Mouse (Mus musculus) heart, embryonic 13.5 days (tissue): ENCODE measurements around the gene Gm9844. TPM values are rescaled to one million over a fixed set of nuclear protein-coding genes. Genes with fewer than 3 reads are reported as not detected.

Experiments
- ATAC-seq: fragments of 200-750 bp; cut with Nextera tagmentation; 2 replicates; pipeline ENCODE4 v1.8.0; 2017; ENCODE audit warnings: moderate TSS enrichment; ENCODE audit not compliant: insufficient number of reproducible peaks, low FRiP score, low TSS enrichment; ENCODE audit errors: extremely low read depth
- H3K27ac ChIP-seq: fragments of 300-500 bp; sonication (generic); replicated peaks from 2 replicates; pipeline ENCODE4 v1.5.1; 2015; ENCODE audit warnings: moderate library complexity, mild to moderate bottlenecking, inconsistent platforms
- H3K27me3 ChIP-seq: fragments of 300-500 bp; sonication (generic); replicated peaks from 2 replicates; pipeline ENCODE4 v1.6.1; 2015; ENCODE audit warnings: mild to moderate bottlenecking, inconsistent platforms
- H3K36me3 ChIP-seq: fragments of 300-500 bp; sonication (generic); 2 replicates; pipeline ENCODE4 v1.6.1; 2015; ENCODE audit warnings: mild to moderate bottlenecking, inconsistent platforms
- H3K4me1 ChIP-seq: fragments of 300-500 bp; sonication (generic); 2 replicates; pipeline ENCODE4 v1.6.1; 2015; ENCODE audit warnings: inconsistent platforms
- H3K4me2 ChIP-seq: fragments of 300-500 bp; sonication (generic); 2 replicates; pipeline ENCODE4 v1.6.1; 2015; ENCODE audit warnings: inconsistent platforms, mild to moderate bottlenecking, moderate library complexity
- H3K4me3 ChIP-seq: fragments of 300-500 bp; sonication (generic); 2 replicates; pipeline ENCODE4 v1.5.1; 2015; ENCODE audit warnings: moderate library complexity, mild to moderate bottlenecking, inconsistent platforms
- H3K9ac ChIP-seq: fragments of 300-500 bp; sonication (generic); 2 replicates; pipeline ENCODE4 v1.6.1; 2015; ENCODE audit warnings: inconsistent platforms, mild to moderate bottlenecking, moderate library complexity
- H3K9me3 ChIP-seq: fragments of 300-500 bp; sonication (generic); 2 replicates; pipeline ENCODE4 v1.6.1; 2016; ENCODE audit warnings: inconsistent platforms
- WGBS: fragments of 180-500 bp; shearing (Covaris S2); methylation state at CpG from one replicate; pipeline ENCODE4 v1.1.7; 2015; ENCODE audit warnings: mixed read lengths; 5-methylcytosine and 5-hydroxymethylcytosine counted together
- polyA plus RNA-seq: library from polyadenylated mRNA; unstranded; fragments of >200 nt; fragmentation: Nextera tagmentation; extraction: Ambion mirVana; gene quantifications from 2 replicates; pipeline ENCODE4 v1.2.1, GENCODE M21; 2015

Gene Gm9844
- polyA plus RNA-seq, 1 experiment from 2014 or later: 10.6 TPM

DNA sequence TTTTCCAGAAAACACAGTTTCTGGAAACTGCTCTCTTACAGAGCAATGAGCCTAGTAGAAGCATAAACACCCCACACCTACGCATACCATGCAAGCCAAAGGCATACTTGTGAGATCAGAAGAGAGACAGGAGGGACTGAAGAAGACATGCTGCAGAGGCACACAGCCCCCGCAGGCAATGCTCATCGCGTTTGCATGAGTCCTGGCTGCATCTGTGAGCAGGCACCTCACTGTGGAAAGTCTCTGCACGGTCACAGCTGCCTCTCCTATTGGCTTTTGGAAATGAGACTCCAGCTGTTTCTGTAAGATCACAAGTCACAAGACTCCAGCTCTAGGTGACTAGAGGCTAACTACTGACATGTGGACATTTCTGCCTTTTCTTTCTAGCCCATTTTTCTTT is 11.9 kb upstream of the Gm9844 start:
- ATAC-seq: no peak
- H3K36me3 ChIP-seq: no peaks in the 10 kb centered on the region
- no peak overlapping the region for H3K4me3 ChIP-seq
- no peaks in the 10 kb centered on the region for H3K27me3 ChIP-seq
- no peaks in the 10 kb centered on the region for H3K9me3 ChIP-seq
- peak overlapping the region; percentile 64 for H3K27ac ChIP-seq
- H3K4me2 ChIP-seq: peak overlapping the region; percentile 40
- H3K4me1 ChIP-seq: peaks cover 13% of the 10 kb centered on the region
- H3K9ac ChIP-seq: peak overlapping the region; percentile 33; the same call in 1 of the 2 replicates
- WGBS: 18% methylated on average over 5 of the region's 5 CpGs

DNA sequence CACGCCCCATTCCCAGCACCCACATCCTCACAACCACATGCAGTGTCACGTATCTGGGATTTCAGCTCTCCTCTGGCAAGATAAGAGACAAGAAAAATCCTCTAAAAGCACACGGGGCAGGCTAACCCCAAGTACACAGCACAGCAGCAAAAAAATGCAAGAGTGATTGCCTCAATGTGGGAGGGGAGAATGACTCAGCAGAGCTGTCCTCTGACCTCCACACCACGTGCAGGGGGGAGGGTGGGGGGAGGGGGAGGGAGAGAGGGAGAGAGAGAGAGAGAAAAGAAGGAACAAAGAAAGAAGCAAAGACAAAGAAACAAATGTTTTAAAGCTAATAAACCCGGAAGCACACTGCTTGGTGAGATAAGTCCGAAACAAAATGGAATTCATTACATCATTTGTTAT is 11.1 kb upstream of the Gm9844 start:
- Histone ChIP-seq H3K27ac (peak overlapping the region; percentile 64), H3K27me3 (no peaks in the 10 kb centered on the region), H3K4me1 (peaks cover 13% of the 10 kb centered on the region), H3K9ac (no peak overlapping the region), H3K4me3 (no peak overlapping the region), H3K4me2 (peak overlapping the region; percentile 21; the same call in 1 of the 2 replicates), H3K9me3 (no peaks in the 10 kb centered on the region), H3K36me3 (no peaks in the 10 kb centered on the region)
- WGBS: 27% methylated on average over 6 of the region's 6 CpGs
- ATAC-seq: peak; percentile 57

DNA sequence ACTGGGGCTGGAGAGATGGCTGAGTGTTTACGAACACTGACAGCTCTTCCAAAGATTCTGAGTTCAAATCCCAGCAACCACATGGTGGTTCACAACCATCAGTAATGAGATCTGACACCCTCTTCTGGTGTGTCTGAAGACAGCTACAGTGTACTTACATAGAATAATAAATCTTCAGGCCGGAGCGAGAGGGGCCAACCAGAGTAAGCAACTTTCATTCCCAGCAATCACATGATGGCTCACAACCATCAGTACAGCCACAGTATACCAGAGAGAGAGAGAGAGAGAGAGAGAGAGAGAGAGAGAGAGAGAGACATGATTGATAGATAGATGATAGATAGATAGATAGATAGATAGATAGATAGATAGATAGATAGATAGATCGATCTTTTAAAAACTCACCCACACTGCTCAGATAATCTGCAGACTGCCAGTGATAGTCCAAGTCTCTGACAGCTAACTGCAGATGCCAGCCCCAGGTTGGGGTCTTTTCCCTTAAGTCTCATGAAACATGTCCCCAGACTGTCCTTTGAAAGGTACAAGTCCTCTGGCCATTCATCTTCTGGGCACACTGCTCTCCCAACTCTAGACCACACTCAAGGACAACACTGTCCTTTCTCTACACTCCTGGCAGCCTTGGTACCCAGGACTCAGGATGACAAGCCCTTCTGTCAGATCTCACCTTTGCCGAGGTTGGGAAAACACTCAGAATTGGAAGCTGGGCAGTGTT is 10.3 kb upstream of the Gm9844 start:
- H3K9ac ChIP-seq: no peak overlapping the region
- H3K36me3 ChIP-seq: no peaks in the 10 kb centered on the region
- H3K27me3 ChIP-seq: no peaks in the 10 kb centered on the region
- peak overlapping the region; percentile 3; the same call in 1 of the 2 replicates for H3K4me3 ChIP-seq
- peak overlapping the region; percentile 64 for H3K27ac ChIP-seq
- H3K4me1 ChIP-seq: peaks cover 13% of the 10 kb centered on the region
- 75% methylated on average over 5 of the region's 5 CpGs for WGBS
- no peaks in the 10 kb centered on the region for H3K9me3 ChIP-seq
- no peak for ATAC-seq
- H3K4me2 ChIP-seq: peak overlapping the region; percentile 21

DNA sequence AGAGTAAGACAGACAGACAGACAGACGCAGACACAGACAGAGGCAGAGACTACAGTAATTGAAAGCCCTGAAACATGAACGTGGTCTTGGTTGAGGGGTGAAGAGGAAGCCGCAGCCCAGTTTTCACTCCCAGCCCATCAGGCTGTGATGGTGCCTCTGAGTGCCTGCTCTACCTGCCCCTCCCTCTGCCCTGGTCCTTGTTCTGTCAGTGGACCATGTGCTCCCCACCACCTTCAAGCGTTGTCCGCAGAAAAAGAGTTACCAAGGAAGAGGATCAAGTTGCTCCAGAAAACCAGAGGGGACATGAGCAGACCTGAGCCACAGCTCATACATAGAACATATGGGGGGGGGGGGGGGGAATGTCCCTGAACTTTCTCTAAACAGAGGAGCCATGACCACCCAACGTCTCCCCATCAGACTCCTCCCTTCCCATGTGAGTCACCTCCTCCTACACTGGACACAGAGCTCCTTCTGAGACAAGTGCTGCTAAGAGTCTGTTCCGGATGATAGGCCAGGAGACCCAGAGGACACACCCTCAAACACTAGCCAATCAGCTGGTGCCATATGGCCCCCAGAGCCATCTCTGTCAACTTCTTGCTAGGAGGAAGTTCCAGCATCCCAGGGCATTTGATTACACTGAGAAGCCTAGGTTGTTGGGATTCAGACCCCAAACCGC is 9.3 kb upstream of the Gm9844 start:
- peak; percentile 73 for ATAC-seq
- Histone ChIP-seq H3K9me3 (no peaks in the 10 kb centered on the region), H3K4me2 (peak overlapping the region; percentile 21; the same call in 1 of the 2 replicates), H3K4me3 (peak overlapping the region; percentile 3; the same call in 1 of the 2 replicates), H3K9ac (no peak overlapping the region), H3K27me3 (no peaks in the 10 kb centered on the region), H3K4me1 (peaks cover 13% of the 10 kb centered on the region), H3K27ac (peak overlapping the region; percentile 64), H3K36me3 (no peaks in the 10 kb centered on the region)
- 59% methylated on average over 8 of the region's 8 CpGs for WGBS

DNA sequence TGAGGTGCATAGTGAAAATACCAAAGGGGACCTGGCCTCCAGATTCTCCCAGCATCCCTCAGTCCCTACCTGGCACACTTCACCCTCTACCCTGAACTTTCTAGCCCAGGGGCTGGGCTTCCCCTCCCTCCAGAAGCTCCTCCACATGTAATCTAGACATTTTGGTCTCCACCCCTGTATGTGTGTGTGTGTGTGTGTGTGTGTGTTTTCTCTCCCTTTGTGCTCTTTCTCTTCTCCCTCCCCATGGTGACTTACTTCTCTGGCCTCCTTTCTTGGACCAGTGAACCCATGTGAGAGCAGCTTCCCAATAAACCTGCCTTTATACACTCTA is 8.8 kb upstream of the Gm9844 start:
- Histone ChIP-seq H3K4me3 (no peak overlapping the region), H3K9me3 (no peaks in the 10 kb centered on the region), H3K36me3 (no peaks in the 10 kb centered on the region), H3K27ac (peak overlapping the region; percentile 64), H3K4me2 (no peak overlapping the region), H3K9ac (no peak overlapping the region), H3K27me3 (no peaks in the 10 kb centered on the region), H3K4me1 (peaks cover 13% of the 10 kb centered on the region)
- no peak; the same call in 1 of the 2 replicates for ATAC-seq

DNA sequence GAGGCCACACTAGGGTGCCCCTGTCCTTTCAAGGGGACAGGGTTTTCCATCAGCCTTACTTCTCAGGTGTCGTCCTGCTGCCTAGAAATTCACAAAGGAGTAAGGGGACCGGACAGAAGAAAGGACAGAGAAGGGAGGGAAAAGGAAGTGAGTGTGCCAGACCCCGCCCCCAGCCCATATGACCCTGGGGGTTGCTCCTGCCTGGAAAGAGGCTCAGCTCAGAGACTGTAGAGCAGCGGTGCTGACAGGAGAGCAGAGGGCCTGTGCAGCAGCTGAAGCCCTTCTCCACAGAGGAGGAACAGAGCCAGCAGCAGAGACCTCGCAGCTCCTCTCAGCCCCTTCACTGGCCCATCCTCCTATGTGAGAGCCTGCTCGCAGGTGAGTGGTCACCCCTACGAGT is 8.3 kb upstream of the Gm9844 start:
- Histone ChIP-seq H3K9me3 (no peaks in the 10 kb centered on the region), H3K4me3 (no peak overlapping the region), H3K27me3 (no peaks in the 10 kb centered on the region), H3K4me2 (0 out of 2 replicates have a peak overlapping the region, but pooled peaks have one; percentile 1), H3K4me1 (peaks cover 13% of the 10 kb centered on the region), H3K27ac (peak overlapping the region; percentile 64), H3K36me3 (no peaks in the 10 kb centered on the region), H3K9ac (no peak overlapping the region)
- 38% methylated on average over 7 of the region's 7 CpGs for WGBS
- ATAC-seq: no peak

DNA sequence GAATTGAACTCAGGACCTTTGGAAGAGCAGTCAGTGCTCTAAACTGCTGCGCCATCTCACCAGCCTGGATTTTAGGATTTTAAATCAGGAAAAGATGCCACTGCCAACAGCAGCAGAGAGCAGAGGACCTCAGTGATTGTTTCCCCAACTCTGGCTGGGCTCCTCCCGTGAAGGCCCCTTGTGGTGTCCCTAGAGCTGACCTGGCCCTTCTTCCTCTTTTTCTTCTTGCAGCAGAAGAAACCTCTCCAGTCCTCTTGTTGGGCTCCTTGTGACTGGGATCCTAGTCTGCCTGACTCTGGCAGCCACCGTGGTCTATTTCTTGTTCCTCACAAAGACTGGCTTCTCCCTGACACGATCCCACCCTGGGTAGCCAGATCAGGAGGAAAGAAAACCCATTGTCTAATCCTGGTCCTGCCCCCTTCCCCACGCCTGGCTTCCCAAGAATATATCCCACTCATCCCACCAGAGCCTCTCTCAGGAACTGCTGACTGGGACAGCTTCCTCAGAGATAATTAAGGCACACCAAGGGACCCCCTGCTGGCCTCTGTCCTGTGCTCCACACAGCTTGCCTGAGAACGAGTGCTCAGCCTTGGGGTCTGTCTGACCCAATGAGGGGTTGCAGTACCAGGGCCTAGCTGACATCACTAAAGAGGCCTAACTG is 5.4 kb upstream of the Gm9844 start:
- no peak for ATAC-seq
- H3K4me3 ChIP-seq: no peak overlapping the region

DNA sequence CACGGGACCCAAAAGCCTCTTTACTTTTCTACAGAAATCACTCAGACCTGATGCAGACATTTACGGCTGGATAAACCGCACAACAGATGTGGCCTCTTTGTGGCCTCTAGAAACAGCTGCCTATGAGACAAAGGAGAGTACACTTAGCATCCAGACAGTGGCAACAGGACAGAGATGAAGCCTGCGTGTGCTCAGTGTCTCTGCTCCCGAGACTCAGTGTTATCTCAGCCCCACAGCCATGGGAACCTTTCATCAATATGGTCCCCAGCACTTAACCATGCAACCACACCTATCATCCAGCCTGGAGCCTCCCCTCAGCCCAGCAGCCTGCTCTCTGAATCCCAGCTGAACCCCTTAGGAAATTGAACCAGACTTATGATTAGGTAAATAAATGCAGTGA is 2.8 kb upstream of the Gm9844 start:
- Histone ChIP-seq H3K27me3 (peaks cover 3% of the 10 kb centered on the region; the same call in 1 of the 2 replicates), H3K27ac (no peak overlapping the region), H3K4me2 (no peak overlapping the region), H3K9me3 (no peaks in the 10 kb centered on the region), H3K9ac (no peak overlapping the region), H3K36me3 (no peaks in the 10 kb centered on the region), H3K4me3 (no peak overlapping the region), H3K4me1 (no peaks in the 10 kb centered on the region)
- ATAC-seq: 0 out of 2 replicates have a peak, but pooled peaks have one; percentile 51
- WGBS: 60% methylated on average over 5 of the region's 5 CpGs

More for the DNA sequence above, 5.4 kb upstream of the Gm9844 start:
- Histone ChIP-seq H3K27ac (no peak overlapping the region), H3K27me3 (no peaks in the 10 kb centered on the region), H3K9me3 (no peaks in the 10 kb centered on the region), H3K9ac (no peak overlapping the region), H3K36me3 (no peaks in the 10 kb centered on the region), H3K4me1 (peaks cover 8% of the 10 kb centered on the region), H3K4me2 (no peak overlapping the region)
- 47% methylated on average over 6 of the region's 6 CpGs for WGBS

DNA sequence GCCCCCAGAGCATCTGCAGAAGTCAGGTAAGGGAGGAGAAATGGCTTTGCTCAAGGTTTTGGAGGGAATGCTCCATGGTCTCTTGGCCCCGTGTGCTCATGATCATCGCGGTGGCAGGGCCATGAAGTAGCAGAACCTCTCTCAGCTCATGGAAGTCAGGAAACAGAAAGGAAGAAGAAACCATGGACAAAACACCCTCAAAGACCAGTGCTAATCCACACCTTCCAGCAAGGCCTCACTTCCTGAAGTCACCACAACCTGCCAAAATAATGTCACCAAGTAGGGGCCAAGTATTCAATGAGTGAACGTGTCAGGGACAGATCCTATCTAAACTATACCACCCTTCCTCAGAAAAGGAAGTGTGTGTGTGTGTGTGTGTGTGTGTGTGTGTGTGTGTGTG is 840 bp downstream of the Gm9844 start:
- H3K27me3 ChIP-seq: peaks cover 25% of the 10 kb centered on the region
- WGBS: 72% methylated on average over 4 of the region's 4 CpGs

DNA sequence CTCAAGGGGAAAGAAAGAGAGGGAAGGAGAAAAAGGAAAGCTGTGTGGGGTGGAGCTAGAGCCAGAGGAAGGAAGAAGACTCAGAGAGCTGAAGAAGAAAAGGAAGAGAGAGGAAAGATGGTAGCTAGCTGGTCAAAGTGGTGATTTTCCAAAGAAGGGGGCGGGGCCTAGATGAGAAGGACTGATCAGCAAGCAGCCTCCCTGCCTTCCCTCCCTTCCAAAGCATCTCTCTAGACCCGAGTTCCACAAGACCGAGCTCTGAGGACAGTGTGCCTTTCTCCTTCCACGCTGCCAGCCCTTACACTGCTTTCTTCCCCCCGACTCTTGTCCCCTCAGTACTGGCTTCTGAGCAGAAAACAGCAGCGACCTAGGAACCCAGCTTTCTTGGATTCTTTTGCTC is 2.1 kb downstream of the Gm9844 start:
- no peak overlapping the region for H3K27ac ChIP-seq
- no peak overlapping the region for H3K9ac ChIP-seq
- peaks cover 36% of the 10 kb centered on the region for H3K27me3 ChIP-seq
- no peaks in the 10 kb centered on the region for H3K4me1 ChIP-seq
- WGBS: 34% methylated on average over 6 of the region's 6 CpGs
- H3K9me3 ChIP-seq: no peaks in the 10 kb centered on the region
- H3K4me2 ChIP-seq: no peak overlapping the region
- ATAC-seq: no peak
- no peaks in the 10 kb centered on the region for H3K36me3 ChIP-seq
- H3K4me3 ChIP-seq: no peak overlapping the region

More for the DNA sequence above, 840 bp downstream of the Gm9844 start:
- no peak overlapping the region for H3K4me2 ChIP-seq
- no peaks in the 10 kb centered on the region for H3K4me1 ChIP-seq
- H3K9ac ChIP-seq: no peak overlapping the region
- no peak for ATAC-seq
- H3K9me3 ChIP-seq: no peaks in the 10 kb centered on the region
- no peak overlapping the region for H3K27ac ChIP-seq
- no peak overlapping the region for H3K4me3 ChIP-seq
- H3K36me3 ChIP-seq: no peaks in the 10 kb centered on the region

DNA sequence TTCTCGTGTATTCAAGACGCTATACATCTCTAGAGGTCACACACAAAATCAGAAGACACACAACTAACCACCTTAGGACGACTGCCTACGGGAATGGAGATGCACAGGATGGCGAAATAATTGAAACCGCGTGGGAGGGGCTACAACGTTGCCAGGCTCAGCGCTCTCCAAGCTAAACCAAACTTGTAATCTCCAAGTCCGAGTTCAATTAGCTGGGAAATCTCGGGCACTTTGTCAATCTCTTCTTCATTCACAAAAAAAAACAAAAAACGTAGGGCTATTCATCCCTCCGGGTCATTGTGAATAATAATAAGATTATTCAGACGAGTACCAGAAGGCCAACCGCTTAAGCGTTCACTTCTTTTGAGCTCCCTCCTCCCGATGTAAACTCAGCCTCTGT is 7.1 kb downstream of the Gm9844 start:
- Histone ChIP-seq H3K36me3 (no peaks in the 10 kb centered on the region), H3K4me2 (no peak overlapping the region), H3K9ac (no peak overlapping the region), H3K9me3 (peaks cover 7% of the 10 kb centered on the region; the same call in 1 of the 2 replicates), H3K27ac (no peak overlapping the region), H3K27me3 (peaks cover 68% of the 10 kb centered on the region), H3K4me3 (no peak overlapping the region), H3K4me1 (no peaks in the 10 kb centered on the region)
- no peak for ATAC-seq
- 61% methylated on average over 17 of the region's 17 CpGs for WGBS
